Mouse (Mus musculus) lung, adult 18-20 months (tissue): ENCODE data around the gene Gm28635.
A peak's percentile ranks its signal among the peaks of the same experiment; 100 is the strongest.

Experiments used
- DNase-seq, 2 experiments: peaks; one replicate each; pipeline ENCODE4 v3.0.0; 2022; ENCODE audit warnings: mixed read lengths in 2 of 2

Gene Gm28635

DNA sequence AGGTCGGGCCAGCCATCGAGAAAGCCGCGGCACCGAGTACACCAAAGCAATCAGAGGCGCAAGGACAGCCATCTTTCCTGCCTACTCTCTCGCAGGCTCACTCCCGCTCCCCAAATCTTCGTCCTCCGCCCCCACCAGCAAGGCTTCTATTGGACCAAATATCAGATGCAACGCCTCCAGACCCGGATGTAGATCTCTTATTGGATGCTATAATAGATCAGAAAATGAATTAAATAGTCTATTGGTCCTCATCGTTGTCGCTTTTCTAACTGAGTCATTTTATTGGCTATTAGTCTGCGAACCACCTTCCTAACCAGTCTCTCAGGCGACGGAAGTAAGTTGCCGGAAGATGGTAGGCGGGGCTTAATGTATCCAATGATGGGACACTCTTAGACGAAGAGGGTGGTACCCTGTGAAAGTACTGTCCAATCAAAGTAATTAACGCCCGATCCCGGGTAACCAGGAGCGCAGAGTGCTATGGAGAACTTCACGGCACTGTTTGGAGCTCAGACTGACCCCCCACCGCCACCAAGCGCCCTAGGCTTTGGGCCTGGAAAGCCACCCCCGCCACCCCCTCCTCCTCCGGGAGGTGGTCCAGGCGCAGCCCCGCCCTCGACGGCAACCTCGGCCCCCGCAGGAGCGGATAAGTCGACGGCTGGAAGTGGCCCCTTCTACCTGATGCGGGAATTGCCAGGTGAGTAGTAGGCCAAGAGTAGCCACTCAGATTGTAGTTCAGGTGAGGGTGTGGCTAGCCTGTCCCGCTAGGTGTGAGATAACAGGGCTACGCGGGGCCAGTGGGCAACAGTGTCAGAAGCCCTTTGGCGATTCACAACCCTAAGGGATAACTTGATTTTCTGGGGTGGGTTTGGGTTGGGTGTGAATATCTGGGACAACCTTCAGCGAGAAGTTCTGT, at the start of gene Gm28635, which contains the start of gene Med19:
Gm28635 (minus strand) TSS at position 74 of the 913 bp plus-strand sequence.
Med19 (plus strand) TSS at position 435 of the 913 bp plus-strand sequence.
- DNase-seq = peak; percentile 96 to 97

DNA sequence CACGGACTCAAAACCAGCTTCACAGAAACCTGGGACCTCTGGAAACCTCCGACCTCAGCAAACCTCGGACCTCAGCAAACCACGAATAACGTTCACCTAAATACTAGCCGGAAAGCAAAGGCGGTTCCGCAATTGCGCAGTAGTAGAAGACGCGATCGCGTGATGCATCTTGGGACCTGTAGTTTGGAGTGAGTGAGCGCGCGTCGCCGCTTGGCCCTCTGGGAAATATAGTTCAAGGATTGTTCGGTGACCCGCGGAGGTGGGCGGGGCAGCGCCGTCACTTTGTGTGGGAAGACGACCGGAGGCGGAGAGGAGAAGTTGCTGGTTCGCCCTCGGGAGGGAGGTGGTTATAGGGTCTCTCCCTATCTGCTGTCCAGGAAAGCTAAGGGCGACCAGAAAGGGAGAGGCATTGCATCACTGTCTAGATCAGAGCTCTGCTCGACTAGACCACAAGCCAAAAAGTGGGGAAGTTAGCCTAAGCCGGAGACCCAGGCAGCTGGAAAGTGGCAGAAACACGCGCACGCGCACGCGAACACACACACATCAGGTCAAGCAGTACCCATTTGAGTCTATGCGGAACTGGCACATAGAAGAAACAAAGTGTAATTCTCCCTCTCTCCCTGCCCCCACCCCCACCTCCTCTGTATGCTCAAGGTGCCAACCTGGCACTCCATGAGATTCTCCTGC, 49.5 kb upstream of the Gm28635 start, which contains the start of gene Clp1:
Clp1 (minus strand) TSS at position 179 of the 687 bp plus-strand sequence.
- peak; percentile 98 for DNase-seq

DNA sequence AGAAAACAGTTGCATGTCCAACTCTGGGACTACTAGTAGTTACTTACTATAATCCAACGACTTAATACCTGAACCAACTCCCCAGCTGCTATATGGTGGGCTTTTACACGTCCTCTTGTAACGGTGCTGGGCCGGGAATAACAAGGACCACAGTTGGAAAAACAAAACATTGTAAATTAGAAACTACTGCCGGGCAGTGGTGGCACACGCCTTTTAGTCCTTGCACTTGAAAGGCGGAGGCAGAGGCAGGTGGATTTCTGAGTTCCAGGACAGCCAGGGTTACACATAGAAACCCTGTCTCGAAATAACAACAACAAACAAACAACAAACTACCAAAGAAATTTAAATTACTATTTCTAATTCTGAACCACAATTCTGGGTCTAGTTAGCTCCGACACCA, 48.9 kb upstream of the Gm28635 start:
- no peak for DNase-seq

DNA sequence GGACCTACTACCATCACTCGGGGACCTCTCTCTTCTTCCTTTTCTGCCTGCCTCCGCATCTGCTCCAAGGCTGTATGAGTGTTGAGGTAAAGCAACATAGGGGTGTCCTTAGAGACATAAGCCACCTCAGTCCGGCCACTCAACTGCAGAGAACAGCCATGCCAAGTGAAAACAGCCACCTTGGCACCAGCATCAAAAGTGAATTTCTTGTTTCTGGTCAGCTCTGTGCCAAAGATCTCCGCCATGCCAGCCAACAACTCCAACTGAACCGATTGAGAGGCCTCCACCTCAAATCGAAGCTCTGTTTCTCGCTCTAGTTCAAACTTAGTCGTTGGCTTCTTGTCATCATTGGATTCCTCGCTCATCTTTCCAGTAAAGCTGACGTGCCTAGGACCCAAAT, 47.9 kb upstream of the Gm28635 start:
- DNase-seq = no peak

DNA sequence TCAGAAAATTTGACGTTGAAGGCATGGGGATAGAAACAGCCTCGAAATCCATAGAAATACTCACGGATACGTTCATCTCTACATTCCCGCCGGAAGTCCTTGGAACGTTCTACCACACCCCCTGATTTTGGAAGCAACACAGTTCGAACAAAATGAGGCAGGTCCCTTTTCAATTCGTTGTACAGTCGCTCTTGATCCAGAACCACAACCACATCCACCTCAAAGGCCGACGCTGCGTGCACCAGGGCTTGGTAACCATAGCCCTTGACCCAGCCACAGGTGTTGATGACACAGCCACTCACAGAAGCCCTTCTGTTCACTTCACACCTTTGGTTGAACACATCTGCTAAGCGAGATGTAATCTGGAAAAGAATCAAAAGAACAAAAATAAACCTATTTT, 46.0 kb upstream of the Gm28635 start:
- no peak for DNase-seq

DNA sequence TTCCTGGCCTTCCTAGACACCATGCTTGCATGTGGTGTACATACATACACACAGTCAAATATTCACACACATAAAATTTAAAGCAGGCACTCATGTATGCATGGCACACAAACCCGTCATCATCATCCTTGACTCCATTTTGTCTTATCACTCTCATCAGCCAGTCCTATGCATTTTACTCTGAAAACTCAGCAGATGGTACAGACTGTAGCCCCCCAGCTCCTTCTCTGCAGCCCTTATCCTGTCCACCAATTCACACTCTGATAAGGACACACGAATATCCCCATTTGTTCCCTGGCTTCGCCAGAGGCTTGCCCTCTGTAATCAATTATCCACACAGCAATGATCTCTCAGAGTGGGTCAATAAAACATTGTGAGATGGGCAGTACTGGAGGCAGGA, 43.3 kb upstream of the Gm28635 start:
- no peak for DNase-seq

DNA sequence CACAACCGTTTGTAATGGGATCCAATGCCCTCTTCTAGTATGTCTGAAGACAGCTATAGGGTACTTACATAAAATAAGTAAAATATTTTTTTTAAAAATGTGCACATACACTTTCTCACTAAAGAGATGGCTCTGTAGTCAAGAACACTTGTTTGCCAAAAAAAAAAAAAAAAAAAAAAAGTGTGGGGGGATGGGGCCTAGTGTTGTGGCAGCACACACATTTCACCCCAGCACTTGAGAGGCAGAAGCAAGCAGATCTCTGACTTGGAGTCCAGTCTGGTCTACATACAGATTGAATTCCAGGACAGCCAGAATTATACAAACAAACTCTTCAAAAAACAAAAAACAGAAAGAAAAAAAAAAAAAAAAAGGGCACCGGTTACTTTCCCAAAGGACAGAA, 42.9 kb upstream of the Gm28635 start:
- no peak for DNase-seq

DNA sequence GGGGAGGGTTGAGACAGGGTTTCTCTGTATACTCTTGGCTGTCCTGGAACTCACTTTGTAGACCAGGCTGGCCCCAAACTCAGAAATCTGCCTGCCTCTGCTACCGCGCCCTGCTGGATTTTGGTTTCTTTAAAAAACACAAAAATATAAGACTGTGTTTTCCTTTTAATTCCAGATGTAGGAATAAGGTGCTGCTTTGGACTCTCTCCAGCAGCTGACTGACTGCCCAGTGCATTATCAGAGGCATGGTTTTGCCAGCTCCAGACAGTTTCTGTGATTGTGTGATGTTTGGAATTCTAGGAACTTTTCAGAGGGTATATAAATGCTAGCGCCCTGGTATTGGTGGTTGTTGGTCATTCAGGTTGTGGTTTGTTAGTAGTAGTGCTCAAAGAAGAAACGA, 39.5 kb upstream of the Gm28635 start:
- DNase-seq = no peak

DNA sequence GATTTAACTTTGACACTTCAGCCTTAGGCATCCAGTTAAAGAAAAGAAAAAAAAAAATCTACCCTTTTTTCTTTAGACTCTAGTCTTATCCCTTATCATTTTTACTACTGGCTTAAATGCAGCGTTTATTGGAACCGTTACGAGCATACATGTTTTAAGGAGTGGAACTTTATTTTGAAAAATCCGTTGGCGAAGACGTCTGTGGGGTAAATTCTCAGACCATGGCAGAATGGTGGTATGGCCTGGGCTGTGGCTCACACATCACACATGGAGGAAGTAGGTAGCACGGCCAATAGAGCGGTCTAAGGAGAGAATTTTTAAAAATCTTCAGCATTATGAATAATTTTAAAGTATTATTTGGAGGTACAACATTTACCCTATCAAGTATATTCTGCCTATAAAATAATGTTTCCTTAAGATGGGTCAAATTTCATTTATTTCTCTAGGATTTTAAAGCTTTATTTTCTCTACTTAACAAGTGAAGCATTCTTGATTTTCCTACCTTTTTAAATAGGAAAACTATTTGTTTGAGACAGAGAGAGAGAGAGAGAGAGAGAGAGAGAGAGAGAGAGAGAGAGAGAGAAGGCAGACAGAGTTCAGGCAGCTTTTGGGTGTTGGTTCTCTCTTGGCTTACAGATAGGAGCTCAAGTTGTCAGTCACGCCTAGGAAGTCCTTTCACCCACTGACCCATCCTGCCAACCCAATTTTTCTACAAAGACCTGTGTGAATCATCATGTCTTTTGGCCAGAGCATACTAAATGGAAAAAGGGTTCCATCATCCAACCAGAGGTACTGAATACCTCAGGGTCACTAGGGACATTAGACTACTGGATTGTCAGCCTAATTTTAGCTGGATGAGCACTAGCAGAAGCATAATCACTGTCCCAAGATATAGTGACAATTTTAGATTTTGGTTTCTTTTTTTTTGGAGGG, 38.8 kb upstream of the Gm28635 start:
- DNase-seq = no peak

DNA sequence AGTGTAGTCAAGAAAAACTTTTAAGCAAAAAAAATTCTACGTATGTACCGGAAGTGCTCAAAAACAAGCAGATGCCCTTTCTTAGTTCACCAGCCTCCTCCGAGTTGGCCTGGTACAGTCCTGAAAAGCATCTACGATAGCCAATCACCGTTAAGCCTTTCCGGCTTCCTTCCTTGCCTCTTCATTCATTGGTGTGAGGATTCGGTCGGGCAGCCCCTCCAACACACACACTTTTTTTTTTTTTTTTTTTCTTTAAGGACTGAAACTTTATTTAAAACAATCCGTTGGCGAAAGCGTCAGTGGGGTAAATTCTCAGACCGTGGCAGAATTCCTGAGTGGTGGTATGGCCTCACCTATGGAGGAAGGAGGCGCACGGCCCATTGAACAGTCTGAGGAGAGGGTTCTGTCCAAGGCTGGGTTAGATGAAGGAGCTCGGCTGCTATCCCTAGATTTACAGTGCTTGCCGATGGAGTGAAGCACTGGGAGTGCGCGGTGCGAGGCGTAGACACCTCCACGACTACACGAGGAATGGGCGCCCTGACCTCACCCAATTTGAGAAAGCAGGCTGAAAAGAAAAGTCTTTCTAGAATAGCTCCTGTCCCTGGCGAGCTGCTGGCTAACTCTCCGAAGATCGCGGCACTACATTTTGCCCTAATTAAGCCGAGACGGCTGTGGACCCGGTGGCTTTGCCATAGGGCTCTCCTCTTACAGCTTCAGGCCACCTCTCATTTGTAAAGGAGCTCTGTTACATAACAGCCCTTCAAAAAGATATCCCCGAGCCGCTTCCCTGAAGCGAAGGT, 37.9 kb upstream of the Gm28635 start:
- peak; percentile 91 to 94 for DNase-seq

DNA sequence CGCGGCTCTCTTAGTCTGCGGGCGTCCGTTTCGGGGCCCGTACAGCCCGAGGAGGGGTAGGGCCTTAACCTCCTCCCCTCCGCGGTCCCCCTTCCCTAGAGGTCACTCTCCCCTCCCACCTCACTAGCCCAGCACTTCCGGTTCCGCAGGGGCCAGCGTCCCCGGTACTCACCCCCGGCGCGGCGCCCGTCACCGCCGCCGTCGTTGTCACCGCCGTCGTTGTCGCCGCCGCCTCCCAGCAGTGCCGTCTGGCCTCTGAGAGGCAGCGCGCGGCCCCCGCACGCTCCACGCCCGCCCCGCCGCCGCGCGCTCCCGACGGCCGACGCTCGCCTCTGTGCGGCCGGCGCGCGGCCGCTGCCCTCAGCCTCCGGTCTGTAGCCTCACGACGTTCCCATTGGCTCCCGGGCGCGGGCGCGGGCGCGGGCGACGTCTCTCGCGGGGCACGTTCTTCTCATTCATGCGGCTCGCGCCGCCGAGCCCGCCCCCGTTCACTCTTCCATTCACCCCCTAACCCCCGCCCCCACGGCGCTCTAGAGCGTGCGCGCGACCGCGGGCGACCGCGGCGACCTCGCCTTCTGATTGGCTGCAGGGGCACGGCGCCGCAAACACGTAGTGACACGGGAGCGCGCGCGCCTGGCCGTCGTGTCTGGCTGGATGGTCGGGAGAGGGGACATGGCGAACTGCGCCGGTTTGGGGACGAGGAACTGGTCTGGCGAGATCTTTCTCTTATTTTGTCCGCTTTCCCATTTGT, 37.1 kb upstream of the Gm28635 start, which contains the start of gene Zdhhc5:
Zdhhc5 (minus strand) TSS at position 370 of the 751 bp plus-strand sequence.
- DNase-seq = peak; percentile 98 to 99

DNA sequence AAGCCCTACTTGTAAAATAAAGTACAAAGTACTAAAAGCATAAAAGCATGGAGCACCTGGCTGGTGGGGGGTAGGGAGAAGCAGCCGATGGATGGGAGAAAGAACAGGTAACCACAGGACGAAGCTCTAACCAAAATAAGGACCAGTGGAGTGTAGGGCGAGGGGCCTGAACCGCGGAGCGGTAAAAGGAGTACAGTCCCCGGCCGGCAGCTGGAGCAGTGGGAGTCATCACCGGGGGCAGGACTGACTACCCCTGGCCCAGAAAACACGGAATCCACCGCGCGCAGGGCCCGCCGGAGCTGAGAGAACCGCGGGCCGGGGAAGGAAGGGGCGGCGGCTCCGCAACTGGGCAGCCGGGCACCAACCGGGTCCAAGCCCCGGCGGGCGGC, 36.6 kb upstream of the Gm28635 start:
- no peak for DNase-seq

DNA sequence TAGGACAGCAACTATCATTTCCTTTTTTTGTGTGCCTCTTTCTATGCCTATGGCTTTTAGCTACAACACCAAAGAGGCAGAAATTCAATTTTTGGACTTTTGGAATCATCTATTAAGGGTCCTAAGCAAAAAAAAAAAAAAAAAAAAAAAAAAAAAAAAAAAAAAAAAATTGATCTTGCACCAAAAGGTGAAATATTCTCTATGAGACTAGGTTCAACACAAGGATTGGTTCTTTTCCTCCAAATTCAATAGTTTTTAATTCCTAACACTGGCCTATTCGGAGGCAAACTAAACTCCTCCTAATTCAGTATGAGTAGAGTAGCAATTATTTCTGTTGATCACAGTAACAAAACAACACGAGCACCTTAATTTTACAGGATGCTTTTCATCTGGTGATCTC, 34.1 kb upstream of the Gm28635 start:
- DNase-seq = no peak

DNA sequence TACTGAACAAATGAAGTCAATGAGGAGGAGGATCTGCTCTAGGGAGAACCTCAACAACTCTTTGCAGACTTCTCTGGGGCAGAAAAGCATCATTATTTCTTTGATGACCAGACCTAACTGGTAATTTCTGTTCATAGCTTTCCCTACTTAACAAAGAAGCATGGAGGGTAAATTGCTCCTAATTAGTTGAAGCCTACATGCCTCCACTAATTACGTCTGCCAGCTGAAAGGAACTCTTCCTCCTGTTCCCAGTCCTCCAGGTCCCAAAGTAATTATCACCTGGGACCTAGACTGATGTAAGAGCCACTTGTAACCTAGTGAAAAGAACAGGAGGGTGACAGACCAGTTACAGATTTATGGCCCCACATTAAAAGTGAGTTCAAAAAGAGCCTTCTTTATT, 29.7 kb upstream of the Gm28635 start:
- DNase-seq = no peak

DNA sequence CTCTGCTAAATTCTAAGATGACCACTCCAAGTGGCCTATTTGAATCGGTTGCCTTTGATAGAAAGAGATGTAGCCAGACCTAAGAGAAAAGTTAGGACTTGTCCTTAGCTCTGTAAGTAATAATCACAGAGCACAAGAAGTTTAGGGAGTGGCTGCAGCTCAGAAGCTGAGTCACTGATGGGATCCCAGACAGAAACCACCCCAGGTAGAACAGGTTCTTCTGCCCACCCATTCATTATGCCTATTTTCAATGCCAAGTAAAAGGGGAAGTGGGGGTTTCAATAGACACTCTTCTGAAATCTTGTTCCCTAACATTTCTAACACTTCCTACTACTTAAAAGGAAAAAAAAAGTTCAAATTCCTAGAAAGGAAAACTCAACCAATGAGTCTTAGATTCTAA, 27.5 kb upstream of the Gm28635 start:
- no peak for DNase-seq

DNA sequence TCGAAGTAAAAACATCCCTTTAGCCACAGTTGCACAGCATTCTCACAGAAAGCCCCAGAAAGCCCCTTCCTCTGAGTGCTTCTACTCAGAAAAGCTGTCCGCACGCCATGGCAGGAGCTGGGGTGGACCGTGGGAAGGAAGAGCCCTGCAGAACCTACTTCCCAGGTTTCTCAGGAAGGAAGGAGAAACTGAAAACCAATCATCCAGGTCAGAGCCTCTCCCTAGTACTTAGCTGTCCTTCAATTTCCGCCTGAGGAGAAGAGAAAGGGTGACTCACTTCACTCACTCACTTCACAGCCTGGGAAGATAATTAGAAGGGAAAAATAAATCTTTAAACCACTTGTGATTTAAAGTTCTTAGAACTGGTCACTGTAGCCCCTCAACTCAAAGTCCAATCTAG, 26.5 kb upstream of the Gm28635 start:
- no peak for DNase-seq

DNA sequence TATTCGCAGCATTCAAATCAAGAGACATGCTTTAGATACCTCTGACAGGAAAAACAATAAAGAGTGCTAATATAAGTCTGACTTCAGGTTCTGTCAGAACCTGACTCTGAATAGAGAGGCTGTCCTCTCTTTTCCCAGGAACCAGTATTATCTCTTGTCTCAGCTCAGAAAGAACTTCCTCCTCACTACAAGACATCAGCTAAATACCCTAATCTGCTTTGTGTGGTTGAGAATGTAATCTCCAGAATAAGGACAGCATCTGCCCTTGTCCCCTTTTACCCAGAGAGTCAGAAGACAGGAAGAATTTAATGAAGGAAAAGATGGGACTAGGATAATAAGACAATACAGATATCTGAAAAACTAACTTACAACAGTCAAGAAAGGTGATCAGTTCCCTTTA, 25.7 kb upstream of the Gm28635 start:
- DNase-seq = no peak

DNA sequence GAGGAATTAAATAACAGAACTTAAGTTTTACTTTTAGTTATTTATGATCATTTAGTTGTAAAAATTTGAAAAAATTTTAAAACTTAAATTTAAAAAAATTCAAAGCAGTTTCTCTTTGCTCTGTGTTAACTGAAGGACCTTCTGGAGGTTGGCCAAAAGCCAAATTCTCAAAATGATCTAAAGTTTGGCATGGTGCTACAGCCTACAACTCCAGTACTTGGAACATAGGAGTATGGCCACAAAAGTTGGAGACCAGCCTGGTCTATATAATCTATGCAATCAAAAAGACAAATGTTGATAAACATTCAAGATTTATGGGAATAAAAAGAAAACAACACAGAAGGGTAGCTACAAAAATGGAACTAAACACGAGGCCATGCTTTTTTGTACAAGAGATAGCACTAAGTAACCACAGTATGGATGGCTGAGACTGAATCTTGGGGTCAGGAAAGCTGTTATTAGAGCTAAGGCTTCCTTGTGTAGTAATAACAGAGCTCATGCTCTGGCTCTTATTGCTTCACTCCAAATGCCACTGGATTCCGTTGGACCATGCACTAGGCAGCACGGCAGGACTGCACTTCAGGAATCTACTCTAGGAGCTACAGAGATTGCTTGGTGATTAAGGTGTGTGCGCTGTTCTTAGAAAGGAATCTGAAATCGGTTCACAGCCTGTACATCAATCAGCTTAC, 17.3 kb upstream of the Gm28635 start:
- no peak for DNase-seq

DNA sequence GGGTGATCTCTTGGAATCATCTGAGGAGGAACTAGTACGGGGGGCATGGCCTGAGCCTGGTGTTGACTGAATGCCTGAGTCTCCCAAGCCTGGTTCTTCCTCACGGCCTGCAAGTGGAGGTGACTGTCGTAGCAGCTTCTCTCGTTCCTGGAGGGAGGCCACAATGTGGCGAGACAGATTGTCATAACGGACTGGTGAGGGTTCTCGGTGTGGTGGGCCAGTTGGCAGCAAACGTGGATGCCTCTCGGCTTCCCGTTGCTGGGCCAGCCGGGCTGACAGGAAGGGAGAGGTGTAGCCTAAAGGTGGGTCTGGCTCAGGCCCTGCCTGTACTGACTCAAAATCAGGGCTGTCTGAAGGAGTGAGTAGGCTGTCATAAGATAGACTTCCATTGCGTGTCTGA, 12.2 kb upstream of the Gm28635 start:
- DNase-seq = no peak

DNA sequence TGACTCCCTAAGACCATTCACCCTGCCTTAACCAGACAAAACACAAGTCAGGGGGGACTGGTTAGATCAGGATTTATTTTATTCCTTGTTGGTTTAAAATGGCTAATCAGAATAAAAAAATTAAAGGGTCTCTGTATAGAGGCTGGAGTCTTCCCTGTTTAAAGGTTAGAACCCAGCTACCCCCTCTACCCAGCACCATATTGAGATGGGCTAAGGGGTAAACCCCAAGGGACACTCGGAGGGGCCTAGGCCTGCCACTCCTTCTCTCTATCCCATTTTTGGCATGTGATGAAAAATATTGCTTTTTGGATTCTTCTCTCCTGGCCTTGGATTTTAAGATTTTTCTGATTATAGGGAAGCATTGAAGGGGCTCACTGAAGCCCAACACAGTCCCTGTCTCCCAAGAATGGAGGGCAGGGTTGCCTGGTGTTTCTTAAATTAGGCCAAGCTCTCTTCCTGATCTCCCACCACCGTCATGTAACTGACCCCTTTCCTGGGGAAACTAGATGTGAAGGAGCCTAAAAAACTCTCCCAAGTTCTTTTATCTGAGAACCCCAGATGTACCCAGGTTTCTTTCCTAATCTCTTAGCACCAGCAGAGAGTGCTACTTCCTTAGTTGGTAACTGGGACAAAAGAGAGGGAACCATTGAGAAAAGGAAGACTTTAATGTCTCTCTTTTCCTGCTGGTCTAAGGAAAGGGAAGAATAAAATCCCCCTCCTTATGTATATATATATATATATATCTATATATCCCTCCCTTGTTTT, 10.4 kb upstream of the Gm28635 start:
- DNase-seq = no peak
